Mouse (Mus musculus): ENCODE measurements around the gene Gstt4.

DNA sequence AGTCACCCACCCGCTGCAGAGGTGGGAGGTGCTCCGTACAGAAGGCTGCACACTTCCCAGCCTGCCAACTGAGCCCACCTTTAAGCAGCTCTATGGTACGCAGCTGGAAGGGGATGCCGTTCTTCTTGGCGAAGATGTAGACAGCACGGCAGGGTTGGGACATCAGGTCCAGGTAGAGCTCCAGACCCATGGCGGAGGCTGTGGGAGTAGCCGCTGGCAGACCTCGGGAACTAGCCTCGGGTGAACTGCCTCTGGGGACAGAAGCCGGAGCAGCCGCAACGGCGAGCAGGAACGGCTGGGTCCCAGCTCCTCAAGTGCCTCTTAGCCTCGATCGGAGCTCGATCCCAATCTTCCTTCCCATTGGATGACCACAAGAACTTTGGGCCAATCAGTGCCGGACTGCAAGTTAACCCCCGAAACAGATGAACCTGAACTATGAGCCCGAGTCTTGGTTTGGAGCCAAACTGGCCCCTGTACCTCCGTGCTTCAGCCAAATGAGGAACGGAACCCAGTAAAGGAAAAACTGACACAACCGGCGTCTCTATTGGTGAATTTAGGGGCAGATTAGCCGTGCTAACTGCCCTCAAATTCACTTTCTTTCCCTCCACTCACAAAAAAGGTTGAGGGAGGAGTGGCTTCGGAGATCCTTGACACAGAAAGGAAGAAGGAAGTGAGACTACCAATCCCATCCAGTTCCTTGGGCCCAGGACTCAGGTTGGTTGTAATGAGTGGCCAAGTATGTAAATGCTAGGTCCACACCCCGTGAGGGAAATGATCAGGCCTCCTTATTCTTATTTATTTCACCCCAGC is 41.4 kb downstream of the Gstt4 start, which contains the start of the genes Gm20441 and Gstt3:
- TF ChIP-seq POLR2A (IDR thresholded peaks at IDR 0.05; ENCODE audit: insufficient read depth, low read length) (peak; percentile 44), CTCF (IDR thresholded peaks at IDR 0.05; ENCODE audit: low read depth, low read length) (no peak), EP300 (IDR thresholded peaks at IDR 0.05; ENCODE audit: insufficient read depth, low read depth, low read length) (no peak)
